Mouse (Mus musculus) neural tube, embryonic 11.5 days (tissue): ENCODE data around the gene St6galnac6. TPM values are rescaled to one million over a fixed set of nuclear protein-coding genes. Genes with fewer than 3 reads are reported as not detected.

ENCODE experiments used
- ATAC-seq: fragments of 200-750 bp; cut with Nextera tagmentation; 2 replicates; pipeline ENCODE4 v1.8.0; 2017; ENCODE audit warnings: moderate number of reproducible peaks, mild to moderate bottlenecking, moderate TSS enrichment, moderate library complexity; ENCODE audit not compliant: insufficient read depth, low FRiP score, low TSS enrichment
- DNase-seq: peaks from one replicate; pipeline ENCODE4 v3.0.0-alpha.2; 2015; ENCODE audit warnings: low spot score
- H3K27ac ChIP-seq: fragments of 300-500 bp; sonication (generic); 2 replicates; pipeline ENCODE4 v1.5.1; 2014; ENCODE audit warnings: low read depth, mild to moderate bottlenecking, low read length
- H3K27me3 ChIP-seq: fragments of 300-500 bp; sonication (generic); 2 replicates; pipeline ENCODE4 v1.6.1; 2014; ENCODE audit warnings: mild to moderate bottlenecking, low read length, mixed read lengths; ENCODE audit not compliant: control insufficient read depth, insufficient read depth
- H3K36me3 ChIP-seq: fragments of 300-500 bp; sonication (generic); 2 replicates; pipeline ENCODE4 v1.6.1; 2014; ENCODE audit warnings: mild to moderate bottlenecking, low read length, moderate library complexity, mixed read lengths; ENCODE audit not compliant: control insufficient read depth, insufficient read depth
- H3K4me1 ChIP-seq: fragments of 300-500 bp; sonication (generic); 2 replicates; pipeline ENCODE4 v1.6.1; 2014; ENCODE audit warnings: low read length, mixed read lengths; ENCODE audit not compliant: control insufficient read depth, insufficient read depth
- H3K4me2 ChIP-seq: fragments of 300-500 bp; sonication (generic); 2 replicates; pipeline ENCODE4 v1.6.1; 2014; ENCODE audit warnings: low read depth, mild to moderate bottlenecking, moderate library complexity
- H3K4me3 ChIP-seq: fragments of 300-500 bp; sonication (generic); 2 replicates; pipeline ENCODE4 v1.5.1; 2014; ENCODE audit warnings: low read depth, low read length
- H3K9ac ChIP-seq: fragments of 300-500 bp; sonication (generic); 2 replicates; pipeline ENCODE4 v1.6.1; 2014; ENCODE audit warnings: mild to moderate bottlenecking, low read length
- H3K9me3 ChIP-seq: fragments of 300-500 bp; sonication (generic); 2 replicates; pipeline ENCODE4 v1.6.1; 2016; ENCODE audit warnings: low read length; ENCODE audit not compliant: control insufficient read depth
- WGBS: fragments of 180-500 bp; shearing (Covaris S2); extraction: QIAGEN DNeasy Blood & Tissue Kit; methylation state at CpG from one replicate; pipeline ENCODE4 v1.1.7; 2014; 5-methylcytosine and 5-hydroxymethylcytosine counted together
- polyA plus RNA-seq: library from polyadenylated mRNA; unstranded; fragments of >200 nt; fragmentation: Nextera tagmentation; extraction: Ambion mirVana; gene quantifications from 2 replicates; pipeline ENCODE4 v1.2.1, GENCODE M21; 2014

The St6galnac6 gene
- polyA plus RNA-seq, 1 experiment from 2014 or later: 5.1 TPM

- 69% methylated on average over 20 of the region's 20 CpGs for WGBS
- Histone ChIP-seq H3K4me3 (no peak overlapping the region), H3K9ac (no peak overlapping the region), H3K9me3 (no peaks in the 10 kb centered on the region), H3K27me3 (no peaks in the 10 kb centered on the region), H3K36me3 (no peaks in the 10 kb centered on the region), H3K4me2 (no peak overlapping the region), H3K27ac (no peak overlapping the region), H3K4me1 (peaks cover 36% of the 10 kb centered on the region)
- no peak for DNase-seq
- ATAC-seq: no peak
Observed at GRCm38 (mm10) chr2:32627266-32628043, 27.9 kb downstream of the St6galnac6 start.

- H3K27ac ChIP-seq: no peak overlapping the region
- no peak overlapping the region for H3K4me2 ChIP-seq
- ATAC-seq (no peak), DNase-seq (no peak)
- no peaks in the 10 kb centered on the region for H3K27me3 ChIP-seq
- WGBS: 59% methylated on average over 4 of the region's 4 CpGs
- H3K9ac ChIP-seq: no peak overlapping the region
- H3K36me3 ChIP-seq: no peaks in the 10 kb centered on the region
- no peaks in the 10 kb centered on the region for H3K9me3 ChIP-seq
- no peak overlapping the region for H3K4me3 ChIP-seq
- H3K4me1 ChIP-seq: peaks cover 36% of the 10 kb centered on the region
Observed at GRCm38 (mm10) chr2:32628044-32628550, 28.6 kb downstream of the St6galnac6 start.

GRCm38 (mm10) chr2:32628729-32629128 is 29.2 kb downstream of the St6galnac6 start:
- no peaks in the 10 kb centered on the region for H3K27me3 ChIP-seq
- H3K4me2 ChIP-seq: no peak overlapping the region
- 40% methylated on average over 5 of the region's 5 CpGs for WGBS
- no peak for DNase-seq
- H3K4me1 ChIP-seq: peaks cover 36% of the 10 kb centered on the region
- H3K27ac ChIP-seq: no peak overlapping the region
- H3K9me3 ChIP-seq: no peaks in the 10 kb centered on the region
- no peak overlapping the region for H3K4me3 ChIP-seq
- peak overlapping the region; percentile 35; the same call in 1 of the 2 replicates for H3K9ac ChIP-seq
- H3K36me3 ChIP-seq: no peaks in the 10 kb centered on the region
- ATAC-seq: no peak

GRCm38 (mm10) chr2:32629276-32629976 is 29.9 kb downstream of the St6galnac6 start:
- H3K9me3 ChIP-seq: no peaks in the 10 kb centered on the region
- H3K9ac ChIP-seq: peak overlapping the region; percentile 35; the same call in 1 of the 2 replicates
- H3K4me1 ChIP-seq: peaks cover 35% of the 10 kb centered on the region
- ATAC-seq (peak; percentile 73; the same call in 1 of the 2 replicates), DNase-seq (peak; percentile 79)
- H3K4me3 ChIP-seq: no peak overlapping the region
- 36% methylated on average over 9 of the region's 9 CpGs for WGBS
- H3K36me3 ChIP-seq: no peaks in the 10 kb centered on the region
- peak overlapping the region; percentile 17 for H3K4me2 ChIP-seq
- H3K27me3 ChIP-seq: no peaks in the 10 kb centered on the region
- H3K27ac ChIP-seq: peak overlapping the region; percentile 60; the same call in 1 of the 2 replicates

- DNase-seq: no peak
- no peaks in the 10 kb centered on the region for H3K36me3 ChIP-seq
- H3K4me3 ChIP-seq: no peak overlapping the region
- no peaks in the 10 kb centered on the region for H3K27me3 ChIP-seq
- no peak overlapping the region for H3K9ac ChIP-seq
- H3K4me2 ChIP-seq: no peak overlapping the region
- WGBS: 83% methylated on average over 7 of the region's 9 CpGs
- H3K9me3 ChIP-seq: no peaks in the 10 kb centered on the region
- H3K4me1 ChIP-seq: peaks cover 29% of the 10 kb centered on the region
- ATAC-seq: no peak
- H3K27ac ChIP-seq: no peak overlapping the region
Observed at GRCm38 (mm10) chr2:32630036-32630435, 30.5 kb downstream of the St6galnac6 start.

- Histone ChIP-seq H3K27me3 (no peaks in the 10 kb centered on the region), H3K36me3 (no peaks in the 10 kb centered on the region), H3K27ac (no peak overlapping the region), H3K9me3 (no peaks in the 10 kb centered on the region), H3K4me2 (no peak overlapping the region), H3K4me1 (peaks cover 19% of the 10 kb centered on the region), H3K4me3 (no peak overlapping the region), H3K9ac (no peak overlapping the region)
- 91% methylated on average over 10 of the region's 10 CpGs for WGBS
- DNase-seq: no peak
- no peak for ATAC-seq
Observed at GRCm38 (mm10) chr2:32631046-32631445, 31.5 kb downstream of the St6galnac6 start.

- H3K9ac ChIP-seq: no peak overlapping the region
- WGBS: 58% methylated on average over 7 of the region's 7 CpGs
- no peak overlapping the region for H3K4me3 ChIP-seq
- peaks cover 17% of the 10 kb centered on the region for H3K4me1 ChIP-seq
- H3K4me2 ChIP-seq: no peak overlapping the region
- no peaks in the 10 kb centered on the region for H3K36me3 ChIP-seq
- DNase-seq (peak; percentile 77), ATAC-seq (no peak)
- no peaks in the 10 kb centered on the region for H3K27me3 ChIP-seq
- H3K9me3 ChIP-seq: no peaks in the 10 kb centered on the region
- H3K27ac ChIP-seq: no peak overlapping the region
Observed at GRCm38 (mm10) chr2:32631737-32632394, 32.4 kb downstream of the St6galnac6 start.

- ATAC-seq: no peak
- DNase-seq: no peak
- Histone ChIP-seq H3K27me3 (no peaks in the 10 kb centered on the region), H3K4me2 (no peak overlapping the region), H3K36me3 (no peaks in the 10 kb centered on the region), H3K4me1 (peaks cover 19% of the 10 kb centered on the region), H3K4me3 (no peak overlapping the region), H3K9me3 (no peaks in the 10 kb centered on the region), H3K27ac (no peak overlapping the region), H3K9ac (no peak overlapping the region)
- WGBS: 79% methylated on average over 5 of the region's 5 CpGs
Observed at GRCm38 (mm10) chr2:32633660-32634059, 34.2 kb downstream of the St6galnac6 start.
